Mouse (Mus musculus) hindbrain, embryonic 12.5 days (tissue): ENCODE measurements at regions not wholly inside any gene's neighbourhood (a gene's known extent, or its start where the extent isn't known, plus 50 kb on each side); places are given as distances from the start of the nearest gene placed in this dataset.

ENCODE experiments used
- ATAC-seq: fragments of 200-750 bp; cut with Nextera tagmentation; 2 replicates; pipeline ENCODE4 v1.8.0; 2017; ENCODE audit warnings: moderate TSS enrichment; ENCODE audit not compliant: low FRiP score
- H3K27ac ChIP-seq: fragments of 300-500 bp; sonication (generic); 2 replicates; pipeline ENCODE4 v1.5.1; 2016; ENCODE audit warnings: mild to moderate bottlenecking
- H3K27me3 ChIP-seq: fragments of 300-500 bp; sonication (generic); 2 replicates; pipeline ENCODE4 v1.6.1; 2016; ENCODE audit warnings: mild to moderate bottlenecking
- H3K36me3 ChIP-seq: fragments of 300-500 bp; sonication (generic); 2 replicates; pipeline ENCODE4 v1.6.1; 2016; ENCODE audit warnings: mild to moderate bottlenecking
- H3K4me1 ChIP-seq: fragments of 300-500 bp; sonication (generic); 2 replicates; pipeline ENCODE4 v1.6.1; 2016
- H3K4me2 ChIP-seq: fragments of 300-500 bp; sonication (generic); replicated peaks from 2 replicates; pipeline ENCODE4 v1.6.1; 2016; ENCODE audit warnings: mild to moderate bottlenecking
- H3K4me3 ChIP-seq: fragments of 300-500 bp; sonication (generic); 2 replicates; pipeline ENCODE4 v1.5.1; 2016; ENCODE audit warnings: mild to moderate bottlenecking
- H3K9ac ChIP-seq: fragments of 300-500 bp; sonication (generic); 2 replicates; pipeline ENCODE4 v1.6.1; 2016; ENCODE audit warnings: mild to moderate bottlenecking, moderate library complexity
- H3K9me3 ChIP-seq: fragments of 300-500 bp; sonication (generic); replicated peaks from 2 replicates; pipeline ENCODE4 v1.6.1; 2016; ENCODE audit warnings: mild to moderate bottlenecking
- WGBS: fragments of 180-500 bp; shearing (Covaris S2); methylation state at CpG from one replicate; pipeline ENCODE4 v1.1.7; 2016; 5-methylcytosine and 5-hydroxymethylcytosine counted together

GRCm38 (mm10) chr10:96806579-96806978 lies 189.8 kb downstream of the Btg1 start:
- H3K4me2 ChIP-seq: no peak overlapping the region
- 0 out of 2 replicates have a peak, but pooled peaks cover 3% of the 10 kb centered on the region for H3K4me1 ChIP-seq
- H3K9me3 ChIP-seq: no peaks in the 10 kb centered on the region
- H3K9ac ChIP-seq: no peak overlapping the region
- no peaks in the 10 kb centered on the region for H3K27me3 ChIP-seq
- no peaks in the 10 kb centered on the region for H3K36me3 ChIP-seq
- ATAC-seq: no peak
- 68% methylated on average over 6 of the region's 7 CpGs for WGBS
- H3K4me3 ChIP-seq: no peak overlapping the region
- no peak overlapping the region for H3K27ac ChIP-seq

DNA sequence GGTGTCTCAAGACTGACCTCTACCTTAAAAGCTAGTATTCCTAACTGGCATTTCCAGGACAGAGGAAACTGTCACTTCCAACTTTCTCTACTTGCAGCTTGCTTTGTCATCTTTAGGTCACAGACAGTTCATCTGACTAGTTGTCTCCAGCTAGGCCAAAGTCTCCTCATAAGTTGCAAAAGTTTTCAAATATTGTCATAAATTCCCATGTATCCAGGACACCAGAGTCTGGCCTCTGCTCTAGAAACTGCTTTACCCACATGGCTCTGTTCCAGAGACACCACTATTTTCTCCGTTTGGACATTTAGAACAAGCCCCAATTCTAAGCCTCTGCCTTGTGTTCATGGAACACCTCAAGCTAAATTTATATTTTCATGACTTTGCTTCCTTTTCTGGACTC lies 205.0 kb downstream of the Btg1 start:
- Histone ChIP-seq H3K27ac (no peak overlapping the region), H3K9ac (no peak overlapping the region), H3K36me3 (no peaks in the 10 kb centered on the region), H3K9me3 (no peaks in the 10 kb centered on the region), H3K4me2 (no peak overlapping the region), H3K27me3 (no peaks in the 10 kb centered on the region), H3K4me3 (no peak overlapping the region), H3K4me1 (peaks cover 8% of the 10 kb centered on the region)
- no peak for ATAC-seq
- WGBS: 77% methylated on average over 1 of the region's 1 CpGs

DNA sequence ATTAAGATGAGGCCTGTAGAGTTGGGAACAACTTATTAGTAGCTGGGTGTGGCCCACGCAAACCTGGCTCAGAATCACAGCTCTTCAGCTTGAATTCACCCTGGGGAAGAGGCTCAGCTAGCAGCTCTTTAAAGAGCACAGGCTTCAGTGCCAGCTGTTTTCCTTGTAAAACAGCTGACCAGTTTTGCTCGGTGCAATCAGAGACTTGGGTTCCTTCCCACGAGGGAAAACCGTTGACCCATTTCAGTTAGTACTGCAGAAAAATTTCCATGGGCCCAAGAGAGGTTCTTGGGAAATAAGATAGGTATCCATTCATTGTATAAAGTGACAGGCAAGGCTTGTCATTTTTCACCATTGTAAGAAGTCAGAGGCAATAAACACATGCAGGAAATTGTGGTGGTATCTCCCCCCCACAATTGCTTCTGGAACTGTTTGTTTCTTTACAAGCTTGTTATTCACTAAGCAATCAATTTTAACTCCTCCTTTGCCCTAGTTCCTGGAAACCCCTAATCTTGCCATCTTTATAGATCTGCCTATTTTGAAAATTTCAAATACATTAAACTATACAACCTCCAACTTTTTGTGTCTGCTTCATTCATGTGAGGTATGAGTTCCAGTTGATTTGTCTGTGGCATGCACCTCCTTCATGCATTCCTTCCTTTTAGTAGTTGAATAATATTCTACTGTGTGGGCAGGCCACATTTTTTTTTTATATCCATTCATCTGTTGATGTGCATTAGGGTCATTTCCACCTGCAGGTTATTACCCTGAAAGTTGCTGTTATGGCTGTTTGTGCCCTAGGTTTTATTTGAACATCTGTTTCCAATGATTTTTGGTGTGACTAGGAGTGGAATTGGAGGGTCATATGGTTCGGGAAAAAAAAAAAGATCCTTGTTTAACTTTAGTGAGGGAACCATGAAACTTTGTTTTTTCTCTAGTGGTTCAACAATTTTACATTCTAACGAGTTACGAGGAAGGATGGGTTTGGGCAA lies 205.8 kb downstream of the Btg1 start:
- Histone ChIP-seq H3K36me3 (no peaks in the 10 kb centered on the region), H3K27ac (no peak overlapping the region), H3K4me1 (peaks cover 8% of the 10 kb centered on the region), H3K9ac (no peak overlapping the region), H3K27me3 (no peaks in the 10 kb centered on the region), H3K9me3 (no peaks in the 10 kb centered on the region), H3K4me3 (no peak overlapping the region), H3K4me2 (no peak overlapping the region)
- no peak for ATAC-seq
- WGBS: 68% methylated on average over 7 of the region's 7 CpGs

- Histone ChIP-seq H3K9me3 (no peaks in the 10 kb centered on the region), H3K27me3 (no peaks in the 10 kb centered on the region), H3K4me3 (no peak overlapping the region), H3K4me2 (peak overlapping the region; percentile 25), H3K9ac (no peak overlapping the region), H3K36me3 (no peaks in the 10 kb centered on the region), H3K4me1 (peaks cover 8% of the 10 kb centered on the region), H3K27ac (no peak overlapping the region)
- peak; percentile 71 for ATAC-seq
- 24% methylated on average over 7 of the region's 7 CpGs for WGBS
Observed at GRCm38 (mm10) chr10:96826234-96826788, 209.5 kb downstream of the Btg1 start.

- Histone ChIP-seq H3K9ac (no peak overlapping the region), H3K4me3 (no peak overlapping the region), H3K27me3 (no peaks in the 10 kb centered on the region), H3K27ac (no peak overlapping the region), H3K36me3 (no peaks in the 10 kb centered on the region), H3K9me3 (no peaks in the 10 kb centered on the region), H3K4me2 (no peak overlapping the region), H3K4me1 (peaks cover 8% of the 10 kb centered on the region)
- WGBS: 80% methylated on average over 5 of the region's 5 CpGs
- ATAC-seq: no peak
Observed at GRCm38 (mm10) chr10:96827971-96828370, 211.2 kb downstream of the Btg1 start.

GRCm38 (mm10) chr10:96828581-96829246 lies 211.9 kb downstream of the Btg1 start:
- ATAC-seq: no peak
- Histone ChIP-seq H3K36me3 (no peaks in the 10 kb centered on the region), H3K4me3 (no peak overlapping the region), H3K27me3 (no peaks in the 10 kb centered on the region), H3K4me1 (peaks cover 8% of the 10 kb centered on the region), H3K4me2 (no peak overlapping the region), H3K27ac (no peak overlapping the region), H3K9ac (no peak overlapping the region), H3K9me3 (no peaks in the 10 kb centered on the region)
- WGBS: 80% methylated on average over 7 of the region's 7 CpGs

DNA sequence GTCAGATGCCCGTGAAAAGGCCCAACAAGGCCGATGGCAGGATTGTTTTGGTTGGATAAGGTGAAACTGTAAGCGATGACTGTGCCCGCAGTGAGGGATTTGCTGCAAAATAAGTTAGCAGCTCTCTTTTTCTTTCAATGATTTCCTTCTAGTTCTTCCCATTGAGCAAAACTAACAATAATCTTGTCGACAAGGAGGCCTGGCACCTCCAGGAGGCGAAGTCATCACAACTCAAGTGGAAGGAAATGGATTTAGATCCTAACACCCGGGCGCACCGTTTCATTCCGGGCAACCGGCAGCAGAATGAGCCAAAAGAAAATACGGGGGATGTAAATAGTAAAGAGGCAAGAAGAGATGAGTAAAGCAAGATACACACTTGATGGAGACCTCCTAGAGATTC lies 214.3 kb downstream of the Btg1 start:
- 92% methylated on average over 12 of the region's 12 CpGs for WGBS
- H3K27ac ChIP-seq: no peak overlapping the region
- no peaks in the 10 kb centered on the region for H3K9me3 ChIP-seq
- no peaks in the 10 kb centered on the region for H3K27me3 ChIP-seq
- no peak overlapping the region for H3K9ac ChIP-seq
- H3K4me2 ChIP-seq: no peak overlapping the region
- no peak overlapping the region for H3K4me3 ChIP-seq
- no peaks in the 10 kb centered on the region for H3K36me3 ChIP-seq
- peaks cover 5% of the 10 kb centered on the region for H3K4me1 ChIP-seq
- no peak for ATAC-seq

DNA sequence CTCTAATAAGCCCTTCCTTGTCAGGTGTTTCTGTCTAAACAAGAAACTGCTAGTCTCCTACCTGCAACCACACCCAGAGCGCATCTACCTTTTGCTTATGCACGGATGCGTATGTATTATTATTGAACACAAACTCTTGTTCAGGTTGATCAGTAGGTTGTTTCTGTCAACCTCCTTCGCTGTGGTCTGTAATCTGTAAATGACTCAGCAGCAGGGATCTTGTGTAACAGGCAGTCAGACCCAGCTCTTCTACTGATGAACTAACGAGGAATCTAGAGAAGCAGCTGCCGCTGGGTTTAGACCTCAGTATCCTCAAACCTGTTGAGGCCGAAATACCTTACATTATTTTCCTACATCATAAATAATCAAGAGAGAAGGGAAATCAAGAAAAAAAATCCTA lies 220.4 kb downstream of the Btg1 start:
- no peaks in the 10 kb centered on the region for H3K36me3 ChIP-seq
- 87% methylated on average over 7 of the region's 7 CpGs for WGBS
- no peak overlapping the region for H3K4me3 ChIP-seq
- H3K9ac ChIP-seq: no peak overlapping the region
- no peaks in the 10 kb centered on the region for H3K9me3 ChIP-seq
- ATAC-seq: no peak
- H3K27me3 ChIP-seq: no peaks in the 10 kb centered on the region
- H3K4me1 ChIP-seq: no peaks in the 10 kb centered on the region
- no peak overlapping the region for H3K27ac ChIP-seq
- no peak overlapping the region for H3K4me2 ChIP-seq

GRCm38 (mm10) chr10:96841128-96841527 lies 224.3 kb downstream of the Btg1 start:
- H3K27ac ChIP-seq: no peak overlapping the region
- no peak overlapping the region for H3K9ac ChIP-seq
- H3K4me3 ChIP-seq: no peak overlapping the region
- H3K27me3 ChIP-seq: no peaks in the 10 kb centered on the region
- no peaks in the 10 kb centered on the region for H3K9me3 ChIP-seq
- no peaks in the 10 kb centered on the region for H3K36me3 ChIP-seq
- no peak for ATAC-seq
- WGBS: 89% methylated on average over 2 of the region's 2 CpGs
- H3K4me1 ChIP-seq: no peaks in the 10 kb centered on the region
- no peak overlapping the region for H3K4me2 ChIP-seq

- no peak for ATAC-seq
- Histone ChIP-seq H3K9me3 (no peaks in the 10 kb centered on the region), H3K4me2 (no peak overlapping the region), H3K27ac (no peak overlapping the region), H3K36me3 (no peaks in the 10 kb centered on the region), H3K27me3 (no peaks in the 10 kb centered on the region), H3K4me1 (0 out of 2 replicates have a peak, but pooled peaks cover under 1% of the 10 kb centered on the region), H3K4me3 (no peak overlapping the region), H3K9ac (no peak overlapping the region)
- WGBS: 93% methylated on average over 2 of the region's 2 CpGs
Observed at GRCm38 (mm10) chr10:96841956-96842355, 225.2 kb downstream of the Btg1 start.

- no peak overlapping the region for H3K27ac ChIP-seq
- WGBS: 65% methylated on average over 4 of the region's 4 CpGs
- no peaks in the 10 kb centered on the region for H3K9me3 ChIP-seq
- no peaks in the 10 kb centered on the region for H3K36me3 ChIP-seq
- peaks cover 4% of the 10 kb centered on the region; the same call in 1 of the 2 replicates for H3K4me1 ChIP-seq
- no peak overlapping the region for H3K4me2 ChIP-seq
- H3K27me3 ChIP-seq: no peaks in the 10 kb centered on the region
- no peak for ATAC-seq
- no peak overlapping the region for H3K9ac ChIP-seq
- H3K4me3 ChIP-seq: no peak overlapping the region
Observed at GRCm38 (mm10) chr10:96845906-96846305, 229.1 kb downstream of the Btg1 start.

- Histone ChIP-seq H3K27ac (no peak overlapping the region), H3K9ac (no peak overlapping the region), H3K4me3 (no peak overlapping the region), H3K27me3 (no peaks in the 10 kb centered on the region), H3K4me1 (peaks cover 4% of the 10 kb centered on the region; the same call in 1 of the 2 replicates), H3K4me2 (no peak overlapping the region), H3K36me3 (no peaks in the 10 kb centered on the region), H3K9me3 (no peaks in the 10 kb centered on the region)
- 40% methylated on average over 6 of the region's 6 CpGs for WGBS
- no peak for ATAC-seq
Observed at GRCm38 (mm10) chr10:96847028-96847427, 230.2 kb downstream of the Btg1 start.
